Mouse (Mus musculus) spleen, embryonic (tissue): ENCODE measurements around the gene Adamts9.

Experiments
- CTCF ChIA-PET: fragments of 350-600 bp; sonication (Branson Sonifier 250); formaldehyde crosslinking; loops from one replicate; lab custom pipeline; 2022; lab: Charles Lee

Gene Adamts9

GRCm38 (mm10) chr6:92860285-92860912, 82.9 kb downstream of the Adamts9 start:
- CTCF ChIA-PET, result no interaction called here

GRCm38 (mm10) chr6:92858721-92859510, 84.4 kb downstream of the Adamts9 start:
- CTCF ChIA-PET, result no interaction called here

GRCm38 (mm10) chr6:92857761-92858160, 85.5 kb downstream of the Adamts9 start:
- CTCF ChIA-PET, result no interaction called here

DNA sequence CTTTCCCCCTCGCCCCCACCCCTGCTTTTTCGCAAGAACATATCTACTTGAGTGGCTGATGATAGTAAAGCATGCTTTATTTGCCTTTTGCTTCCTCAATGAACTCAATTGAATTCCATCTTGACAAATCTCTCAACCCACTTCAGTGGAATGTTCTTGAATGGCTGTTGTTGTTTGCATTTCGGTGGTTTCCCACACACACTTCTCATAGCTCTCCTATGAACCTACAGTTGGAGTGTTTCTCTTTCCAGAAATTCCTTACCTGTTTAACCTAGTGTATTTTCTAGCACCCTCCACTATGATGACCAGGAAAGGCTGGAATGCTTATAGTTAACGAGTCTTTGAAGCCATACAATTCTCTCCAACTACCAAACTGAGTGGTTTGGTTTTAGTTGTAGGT, 88.4 kb downstream of the Adamts9 start:
- CTCF ChIA-PET, result no interaction called here

DNA sequence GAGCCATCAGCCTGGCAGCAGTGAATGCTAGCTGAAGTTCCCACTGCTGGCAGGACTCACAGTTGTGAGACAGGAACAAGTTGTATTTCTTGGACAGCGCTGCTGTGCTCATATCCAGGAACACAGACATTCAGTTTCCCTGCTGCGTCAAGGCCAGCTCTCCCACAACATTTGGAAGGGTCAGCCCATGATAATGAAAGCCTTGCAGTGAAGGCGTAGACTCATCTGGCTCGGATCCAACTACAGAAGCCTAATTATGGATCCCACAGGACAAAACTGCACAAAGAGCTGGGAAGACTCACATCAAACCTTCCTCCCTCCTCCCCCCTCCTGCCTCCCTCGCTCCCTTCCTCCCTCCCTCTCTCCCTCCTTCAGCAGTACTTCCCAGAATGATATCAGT, 93.0 kb downstream of the Adamts9 start:
- CTCF ChIA-PET, result no interaction called here

- CTCF ChIA-PET, result no interaction called here
Measured at GRCm38 (mm10) chr6:92849208-92849607, 94.1 kb downstream of the Adamts9 start.

- CTCF ChIA-PET, result no interaction called here
Measured at GRCm38 (mm10) chr6:92846614-92847013, 96.7 kb downstream of the Adamts9 start.

GRCm38 (mm10) chr6:92845898-92846297, 97.4 kb downstream of the Adamts9 start:
- CTCF ChIA-PET, result no interaction called here

DNA sequence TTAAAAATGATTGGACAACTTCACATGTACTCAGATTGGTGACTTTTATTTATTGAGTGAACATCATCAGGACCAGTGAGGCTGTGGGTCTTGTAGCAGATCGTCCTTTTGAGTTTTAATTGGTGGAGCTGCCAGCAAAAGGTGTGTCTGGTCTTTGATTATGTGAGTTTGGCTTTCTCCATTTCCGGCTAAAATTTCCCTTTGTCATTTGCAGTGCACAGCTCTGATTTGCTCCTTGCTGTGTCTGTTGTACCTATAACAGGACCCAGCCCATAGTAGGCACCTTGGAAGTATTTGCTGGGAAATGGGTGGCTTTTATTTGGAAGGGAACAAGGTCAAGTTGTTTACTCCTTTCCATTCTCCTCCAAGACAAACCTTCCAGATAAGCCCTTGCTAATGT, 99.8 kb downstream of the Adamts9 start:
- CTCF ChIA-PET, result no interaction called here

- CTCF ChIA-PET, result no interaction called here
Measured at GRCm38 (mm10) chr6:92842000-92842399, 101.3 kb downstream of the Adamts9 start.

DNA sequence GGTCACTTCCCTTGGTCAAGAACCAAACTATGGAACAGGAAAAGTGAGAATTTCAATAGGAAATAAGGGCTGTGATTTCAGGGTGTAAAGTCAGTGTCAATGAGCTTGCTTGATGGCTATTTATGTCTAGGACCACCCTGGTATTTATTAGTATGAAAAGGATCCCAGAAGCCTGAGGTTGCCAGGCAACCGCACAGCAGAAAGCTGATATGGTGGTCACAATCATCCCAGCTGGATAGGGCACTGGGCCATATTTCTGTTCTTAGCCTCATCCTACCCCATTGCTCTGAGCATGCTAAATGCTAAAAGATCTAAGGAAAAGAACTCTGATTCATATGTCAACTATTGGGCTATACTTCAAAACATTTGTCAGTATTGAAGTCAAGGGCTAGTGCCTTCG, 112.2 kb downstream of the Adamts9 start:
- CTCF ChIA-PET, result no interaction called here

DNA sequence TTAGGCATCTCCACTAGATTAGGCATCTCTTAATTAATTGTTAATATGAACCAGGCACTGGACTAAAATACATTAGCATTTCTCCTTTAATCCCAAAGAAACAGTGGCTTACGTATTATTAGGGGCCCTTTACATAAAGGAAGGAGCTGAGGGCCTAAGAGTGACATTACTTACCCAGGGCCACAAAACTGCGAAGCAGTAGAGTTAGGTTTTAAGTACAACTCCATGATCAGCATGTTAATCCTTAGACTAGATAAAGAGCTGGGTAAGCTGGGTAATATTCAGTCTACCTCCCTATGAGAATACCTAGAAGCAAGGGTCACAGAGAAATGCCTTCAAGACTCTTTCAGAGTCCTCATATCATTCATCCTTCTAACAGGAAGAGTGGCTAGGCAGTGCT, 114.1 kb downstream of the Adamts9 start:
- CTCF ChIA-PET, result no interaction called here

GRCm38 (mm10) chr6:92827360-92827759, 115.9 kb downstream of the Adamts9 start:
- CTCF ChIA-PET, result no interaction called here

- CTCF ChIA-PET, result no interaction called here
Measured at GRCm38 (mm10) chr6:92826561-92826960, 116.7 kb downstream of the Adamts9 start.

- CTCF ChIA-PET, result no interaction called here
Measured at GRCm38 (mm10) chr6:92823991-92824390, 119.3 kb downstream of the Adamts9 start.

GRCm38 (mm10) chr6:92822006-92822405, 121.3 kb downstream of the Adamts9 start:
- CTCF ChIA-PET, result no interaction called here

- CTCF ChIA-PET, result no interaction called here
Measured at GRCm38 (mm10) chr6:92821606-92822005, 121.7 kb downstream of the Adamts9 start.

- CTCF ChIA-PET, result no interaction called here
Measured at GRCm38 (mm10) chr6:92817661-92818060, 125.6 kb downstream of the Adamts9 start.

- CTCF ChIA-PET, result no interaction called here
Measured at GRCm38 (mm10) chr6:92816311-92816751, 127.0 kb downstream of the Adamts9 start, which contains the start of gene A730049H05Rik. Gene A730049H05Rik (plus strand): TSS chr6:92816478.

- CTCF ChIA-PET, result no interaction called here
Measured at GRCm38 (mm10) chr6:92812702-92813370, 130.5 kb downstream of the Adamts9 start.

DNA sequence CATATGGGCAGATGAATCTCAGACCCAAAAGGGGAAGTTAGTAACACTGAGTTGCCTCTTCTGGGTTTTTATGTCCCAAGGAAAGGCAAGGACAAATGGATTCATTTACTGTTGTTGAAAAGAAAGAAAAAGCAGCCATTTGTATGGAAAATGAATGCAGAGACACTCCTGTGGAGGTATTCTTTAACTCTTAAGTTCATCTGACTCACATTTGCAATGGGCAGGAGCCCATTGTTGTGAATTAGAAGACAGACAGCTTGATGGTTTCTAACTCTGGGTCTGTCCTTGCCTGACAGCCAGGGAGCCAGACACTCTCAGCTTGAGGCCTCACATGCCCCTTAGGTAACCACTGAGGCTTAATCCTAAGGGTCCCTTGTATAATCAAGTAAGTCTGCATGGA, 131.7 kb downstream of the Adamts9 start:
- CTCF ChIA-PET, result no interaction called here

- CTCF ChIA-PET, result no interaction called here
Measured at GRCm38 (mm10) chr6:92810628-92811027, 132.7 kb downstream of the Adamts9 start.

- CTCF ChIA-PET, result no interaction called here
Measured at GRCm38 (mm10) chr6:92809818-92810217, 133.5 kb downstream of the Adamts9 start.
